8 mouse cellular contexts compared by ENCODE assay signal in genomic region chr10:77484205-77484935, GRCm38 (mm10). TPM values are rescaled to one million over a fixed set of nuclear protein-coding genes. Genes with fewer than 3 reads are reported as not detected.
A peak's percentile ranks its signal among the peaks of the same experiment; 100 is the strongest.
DNase-seq lines count a peak whose midpoint lies in the region; ATAC-seq lines count a peak whose summit lies in the region.

No protein-coding gene starts in this region.

- H3K4me2 ChIP-seq in embryonic facial prominence, embryonic 12.5 days (replicated peaks) = no peak overlapping the region
- no peak overlapping the region for H3K4me2 ChIP-seq in intestine, embryonic 16.5 days (ENCODE audit: low read depth, low read length)
- H3K4me2 ChIP-seq in liver, embryonic 16.5 days (ENCODE audit: low read depth, low read length) = no peak overlapping the region

- no peak overlapping the region for H3K9ac ChIP-seq in embryonic facial prominence, embryonic 12.5 days
- no peak overlapping the region for H3K9ac ChIP-seq in intestine, embryonic 16.5 days (ENCODE audit: low read depth, low read length)
- no peak overlapping the region for H3K9ac ChIP-seq in liver, embryonic 16.5 days (ENCODE audit: low read depth, low read length)

- H3K9me3 ChIP-seq in embryonic facial prominence, embryonic 12.5 days = no peaks in the 10 kb centered on the region
- H3K9me3 ChIP-seq in embryonic facial prominence, embryonic 10.5 days = no peaks in the 10 kb centered on the region
- H3K9me3 ChIP-seq in intestine, embryonic 16.5 days (ENCODE audit: control insufficient read depth, low read length) = no peaks in the 10 kb centered on the region
- no peaks in the 10 kb centered on the region for H3K9me3 ChIP-seq in liver, embryonic 16.5 days (replicated peaks; ENCODE audit: control insufficient read depth, low read length)

- 48% methylated on average over 18 of the region's 18 CpGs for WGBS in embryonic facial prominence, embryonic 12.5 days
- 68% methylated on average over 18 of the region's 18 CpGs for WGBS in embryonic facial prominence, embryonic 10.5 days
- WGBS in intestine, embryonic 16.5 days = 22% methylated on average over 18 of the region's 18 CpGs
- WGBS in liver, embryonic 16.5 days (ENCODE audit: insufficient replicate concordance) = 36% methylated on average over 18 of the region's 18 CpGs

- DNase-seq in embryonic facial prominence, embryonic 10.5 days (ENCODE audit: low spot score) = no peak
- peak; percentile 9 for DNase-seq in forelimb bud, embryonic 11.5 days (ENCODE audit: low read depth, low spot score)
- peak; percentile 41 for DNase-seq in testis, postnatal 14 days (ENCODE audit: low spot score)
- DNase-seq in T-cell, adult 2 months (ENCODE audit: low spot score) = no peak

- ATAC-seq in embryonic facial prominence, embryonic 12.5 days (ENCODE audit: insufficient number of reproducible peaks, insufficient read depth, low FRiP score, low TSS enrichment) = peak; percentile 41; the same call in 1 of the 2 replicates
- peak; percentile 82 for ATAC-seq in intestine, embryonic 16.5 days
- peak; percentile 49; the same call in 1 of the 2 replicates for ATAC-seq in liver, embryonic 16.5 days (ENCODE audit: low read depth)
- ATAC-seq in cerebellum, adult (ENCODE audit: insufficient number of reproducible peaks, low FRiP score, low TSS enrichment) = no peak

- peaks cover 33% of the 10 kb centered on the region for H3K36me3 ChIP-seq in embryonic facial prominence, embryonic 12.5 days
- H3K36me3 ChIP-seq in embryonic facial prominence, embryonic 10.5 days (replicated peaks) = peaks cover 41% of the 10 kb centered on the region
- peaks cover 12% of the 10 kb centered on the region; the same call in 1 of the 2 replicates for H3K36me3 ChIP-seq in intestine, embryonic 16.5 days (ENCODE audit: control insufficient read depth, insufficient read depth, low read length)
- H3K36me3 ChIP-seq in liver, embryonic 16.5 days (ENCODE audit: control insufficient read depth, insufficient read depth) = peaks cover 19% of the 10 kb centered on the region

- no peaks in the 10 kb centered on the region for H3K27me3 ChIP-seq in embryonic facial prominence, embryonic 12.5 days
- H3K27me3 ChIP-seq in embryonic facial prominence, embryonic 10.5 days (replicated peaks; ENCODE audit: low read depth, poor library complexity, severe bottlenecking) = no peaks in the 10 kb centered on the region
- no peaks in the 10 kb centered on the region for H3K27me3 ChIP-seq in intestine, embryonic 16.5 days (replicated peaks; ENCODE audit: control insufficient read depth, insufficient read depth, low read length)
- H3K27me3 ChIP-seq in liver, embryonic 16.5 days (ENCODE audit: control insufficient read depth, insufficient read depth, low read depth, low read length) = no peaks in the 10 kb centered on the region

- peak overlapping the region; percentile 55; the same call in 1 of the 2 replicates for H3K27ac ChIP-seq in embryonic facial prominence, embryonic 12.5 days
- H3K27ac ChIP-seq in embryonic facial prominence, embryonic 10.5 days (replicated peaks) = no peak overlapping the region
- H3K27ac ChIP-seq in intestine, embryonic 16.5 days (ENCODE audit: low read length) = 0 out of 2 replicates have a peak overlapping the region, but pooled peaks have one; percentile 6
- H3K27ac ChIP-seq in liver, embryonic 16.5 days (ENCODE audit: low read length) = no peak overlapping the region

- peaks cover 7% of the 10 kb centered on the region; the same call in 1 of the 2 replicates for H3K4me1 ChIP-seq in embryonic facial prominence, embryonic 12.5 days
- H3K4me1 ChIP-seq in embryonic facial prominence, embryonic 10.5 days = peaks cover 10% of the 10 kb centered on the region
- peaks cover 7% of the 10 kb centered on the region for H3K4me1 ChIP-seq in intestine, embryonic 16.5 days (ENCODE audit: control insufficient read depth, insufficient read depth, low read length)
- no peaks in the 10 kb centered on the region for H3K4me1 ChIP-seq in liver, embryonic 16.5 days (ENCODE audit: control insufficient read depth, low read depth, low read length)

- no peak overlapping the region for H3K4me3 ChIP-seq in embryonic facial prominence, embryonic 12.5 days
- H3K4me3 ChIP-seq in embryonic facial prominence, embryonic 10.5 days = no peak overlapping the region
- no peak overlapping the region for H3K4me3 ChIP-seq in intestine, embryonic 16.5 days (ENCODE audit: low read length)
- no peak overlapping the region for H3K4me3 ChIP-seq in liver, embryonic 16.5 days (ENCODE audit: low read depth, low read length)

RNA-seq across cellular contexts. Expression of gene Fam207a, which starts 31.2 kb away (rescaled TPM):
- polyA plus RNA-seq in embryonic facial prominence, embryonic 12.5 days (2016; fragmentation: Nextera tagmentation; extraction: Ambion mirVana) = 48.8 and 51.0 TPM in 2 replicates
- polyA plus RNA-seq in embryonic facial prominence, embryonic 10.5 days (2016; fragmentation: Nextera tagmentation; extraction: Ambion mirVana) = 43.9 and 46.9 TPM in 2 replicates
- 39.0 and 43.8 TPM in 2 replicates for polyA plus RNA-seq in intestine, embryonic 16.5 days (2015; fragmentation: Nextera tagmentation; extraction: Ambion mirVana)
- 12.1 and 13.8 TPM in 2 replicates for polyA plus RNA-seq in liver, embryonic 16.5 days (2015; fragmentation: Nextera tagmentation; extraction: Ambion mirVana)

RNA-seq across cellular contexts. Expression of gene Itgb2, which starts 45.7 kb away (rescaled TPM):
- 0.81 and 1.3 TPM in 2 replicates for polyA plus RNA-seq in embryonic facial prominence, embryonic 12.5 days (2016; fragmentation: Nextera tagmentation; extraction: Ambion mirVana)
- polyA plus RNA-seq in embryonic facial prominence, embryonic 10.5 days (2016; fragmentation: Nextera tagmentation; extraction: Ambion mirVana) = 0.60 and 1.3 TPM in 2 replicates
- polyA plus RNA-seq in intestine, embryonic 16.5 days (2015; fragmentation: Nextera tagmentation; extraction: Ambion mirVana) = 3.8 and 3.9 TPM in 2 replicates
- polyA plus RNA-seq in liver, embryonic 16.5 days (2015; fragmentation: Nextera tagmentation; extraction: Ambion mirVana) = 18.2 and 20.6 TPM in 2 replicates

Comparison
In these comparisons a context has a peak if more than half of its experiments do, and no peak if none do; other contexts are left out.
1. H3K27ac ChIP-seq: peak in embryonic facial prominence, embryonic 12.5 days (single experiment) and intestine, embryonic 16.5 days (single experiment); none in embryonic facial prominence, embryonic 10.5 days (single experiment) and liver, embryonic 16.5 days (single experiment).
2. DNase-seq: peak in forelimb bud, embryonic 11.5 days (single experiment) and testis, postnatal 14 days (single experiment); none in embryonic facial prominence, embryonic 10.5 days (single experiment) and T-cell, adult 2 months (single experiment).